Mouse (Mus musculus) spleen, postnatal 14 days (tissue): ENCODE results near the gene Meaf6.

Experiments used
- DNase-seq, 2 experiments: peaks; one replicate each; pipeline ENCODE4 v3.0.0; 2021 to 2022; ENCODE audit warnings: low spot score in 2 of 2

The Meaf6 gene

DNA sequence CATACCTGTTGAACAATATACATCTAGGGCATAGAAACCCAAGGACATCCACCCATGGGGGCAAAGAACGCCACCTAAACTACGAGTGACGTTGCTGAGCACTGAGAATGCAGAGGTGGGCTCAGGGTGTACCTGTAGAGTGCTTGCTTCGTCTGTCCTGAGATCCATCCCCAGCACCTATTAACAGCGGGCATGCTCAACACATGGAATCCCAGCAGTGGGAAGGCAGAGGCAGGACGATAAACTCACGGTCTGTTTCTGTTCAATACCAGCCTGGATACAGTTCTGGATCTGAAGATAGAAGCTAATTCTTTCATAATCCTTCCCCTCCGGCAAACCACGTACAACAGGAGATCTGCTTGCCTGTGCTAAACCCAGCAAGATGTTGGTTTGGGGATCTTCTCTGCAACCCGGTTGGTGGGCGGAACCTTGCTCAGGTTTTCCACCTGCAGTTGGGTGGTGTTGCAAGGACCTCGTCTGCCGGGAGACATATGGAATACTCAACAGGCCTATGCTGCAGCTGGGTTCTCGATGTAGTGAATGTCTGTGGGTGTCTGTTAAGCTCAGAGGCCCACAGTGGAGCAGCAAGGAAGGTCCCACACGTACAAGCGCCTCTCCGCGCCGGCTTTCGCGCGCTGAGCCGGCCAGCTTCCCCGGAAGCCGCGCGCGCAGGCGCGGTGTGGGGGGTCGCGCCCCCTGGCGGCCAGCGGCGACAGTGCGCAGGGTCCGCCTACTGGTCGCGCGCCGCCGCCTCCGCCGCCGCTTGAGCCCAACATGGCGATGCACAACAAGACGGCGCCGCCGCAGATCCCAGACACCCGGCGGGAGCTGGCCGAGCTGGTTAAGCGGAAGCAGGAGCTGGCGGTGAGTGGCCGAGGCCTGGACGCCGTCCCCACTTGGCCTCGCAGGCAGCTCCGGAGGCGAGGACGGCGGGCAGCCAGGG, at the start of gene Meaf6:
Gene Meaf6 (plus strand): TSS at position 732 of the 943 bp plus-strand sequence.
- peak; percentile 88 to 93 for DNase-seq

DNA sequence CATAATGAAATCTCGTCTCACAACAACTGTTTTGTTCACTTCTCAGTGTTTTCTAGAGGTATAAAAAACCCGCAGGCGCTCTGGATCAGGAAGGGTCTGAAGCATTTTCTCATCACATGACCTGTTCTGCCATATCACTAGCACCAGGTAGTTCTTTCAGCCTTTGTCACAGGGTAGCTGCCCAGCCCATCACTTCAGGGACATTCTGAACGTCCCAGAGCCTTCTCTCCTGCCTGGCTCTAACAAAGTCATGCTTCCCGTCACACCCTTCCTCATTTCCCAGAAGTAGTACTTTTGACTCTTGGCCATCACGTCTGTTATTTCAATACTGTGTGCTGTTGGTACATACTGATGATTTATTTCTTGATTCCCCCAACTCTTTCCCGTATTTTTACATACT, 40.5 kb upstream of the Meaf6 start:
- DNase-seq = no peak

- DNase-seq = no peak
Observed at GRCm38 (mm10) chr4:125055385-125055784, 29.5 kb upstream of the Meaf6 start.

DNA sequence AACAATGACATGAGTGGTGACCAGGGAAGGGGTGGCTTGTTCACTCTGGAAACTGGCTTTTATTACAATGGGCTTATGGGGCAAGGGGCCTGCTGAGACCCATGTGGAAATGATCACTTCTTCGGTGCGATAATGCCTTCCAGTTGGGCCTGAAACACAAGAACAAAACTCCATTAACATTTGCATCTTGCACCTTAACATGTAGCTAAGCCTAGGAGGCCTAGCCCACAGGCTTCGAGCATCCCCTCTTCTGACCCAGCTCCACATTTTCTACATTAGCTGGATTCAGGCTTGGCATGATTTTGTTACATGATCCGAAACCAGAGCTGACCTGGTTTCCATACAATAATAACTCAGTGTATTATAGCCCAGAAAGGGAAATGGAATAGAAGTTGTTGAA, 28.5 kb upstream of the Meaf6 start:
- no peak for DNase-seq

DNA sequence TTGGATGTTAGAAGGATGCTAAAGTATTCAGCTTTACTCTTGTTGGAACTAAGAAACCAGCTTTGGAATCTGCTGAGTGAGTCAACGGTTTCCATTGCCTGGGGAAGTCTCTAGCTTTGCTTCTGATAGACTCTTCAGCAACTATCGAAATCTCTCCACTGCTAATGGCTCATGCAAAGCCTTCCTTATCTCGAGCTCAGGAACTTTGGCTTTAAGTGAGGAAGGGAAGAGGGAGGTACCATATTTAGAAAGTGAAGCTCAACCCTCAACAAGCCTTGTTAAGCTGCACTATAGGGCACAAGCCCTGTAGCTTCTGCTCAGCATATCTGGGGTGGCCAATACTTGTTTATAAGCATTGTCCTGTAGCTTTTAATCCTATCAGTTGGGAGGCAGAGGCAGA, 27.7 kb upstream of the Meaf6 start:
- no peak for DNase-seq

GRCm38 (mm10) chr4:125058033-125058432, 26.9 kb upstream of the Meaf6 start:
- DNase-seq = no peak

DNA sequence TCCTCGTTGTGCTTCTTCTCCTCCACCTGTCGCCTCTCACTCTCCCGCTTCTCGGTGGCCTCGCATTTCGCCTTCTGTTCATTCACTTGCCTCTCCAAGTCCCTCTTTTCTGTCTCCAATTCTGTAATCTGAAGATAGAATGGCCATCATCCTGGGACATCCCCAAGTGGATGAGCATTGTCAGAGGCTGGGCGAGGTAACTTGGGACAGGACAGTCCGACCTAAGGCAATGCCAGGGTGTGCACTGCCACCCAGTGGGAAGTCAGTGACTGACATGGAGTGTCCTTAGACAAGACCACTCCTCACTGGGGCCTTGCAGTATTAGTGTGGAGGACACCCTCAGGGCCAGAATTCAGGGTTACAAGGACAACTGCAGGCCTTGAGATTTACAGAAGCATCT, 25.9 kb upstream of the Meaf6 start:
- DNase-seq = peak in 1 of 2 experiments; percentile 28

DNA sequence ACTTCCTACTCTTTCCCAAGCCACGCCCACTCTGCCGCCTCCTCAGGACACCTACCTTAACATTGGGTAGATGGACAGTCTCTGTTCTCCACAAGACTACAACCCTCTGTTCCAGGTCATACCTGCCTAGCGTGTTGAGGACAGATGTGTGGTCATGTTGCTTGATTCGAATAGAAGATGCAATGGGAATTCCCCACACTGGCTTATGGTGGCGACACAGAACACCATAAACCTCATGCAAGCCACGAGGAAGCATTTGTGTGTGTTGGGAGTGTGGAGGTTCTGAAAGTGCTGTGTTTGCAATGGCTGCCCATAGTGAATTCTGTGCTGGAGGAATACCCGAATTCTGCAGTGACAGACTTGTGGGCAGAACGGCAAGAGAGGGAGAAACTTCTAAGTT, 21.1 kb upstream of the Meaf6 start:
- no peak for DNase-seq

DNA sequence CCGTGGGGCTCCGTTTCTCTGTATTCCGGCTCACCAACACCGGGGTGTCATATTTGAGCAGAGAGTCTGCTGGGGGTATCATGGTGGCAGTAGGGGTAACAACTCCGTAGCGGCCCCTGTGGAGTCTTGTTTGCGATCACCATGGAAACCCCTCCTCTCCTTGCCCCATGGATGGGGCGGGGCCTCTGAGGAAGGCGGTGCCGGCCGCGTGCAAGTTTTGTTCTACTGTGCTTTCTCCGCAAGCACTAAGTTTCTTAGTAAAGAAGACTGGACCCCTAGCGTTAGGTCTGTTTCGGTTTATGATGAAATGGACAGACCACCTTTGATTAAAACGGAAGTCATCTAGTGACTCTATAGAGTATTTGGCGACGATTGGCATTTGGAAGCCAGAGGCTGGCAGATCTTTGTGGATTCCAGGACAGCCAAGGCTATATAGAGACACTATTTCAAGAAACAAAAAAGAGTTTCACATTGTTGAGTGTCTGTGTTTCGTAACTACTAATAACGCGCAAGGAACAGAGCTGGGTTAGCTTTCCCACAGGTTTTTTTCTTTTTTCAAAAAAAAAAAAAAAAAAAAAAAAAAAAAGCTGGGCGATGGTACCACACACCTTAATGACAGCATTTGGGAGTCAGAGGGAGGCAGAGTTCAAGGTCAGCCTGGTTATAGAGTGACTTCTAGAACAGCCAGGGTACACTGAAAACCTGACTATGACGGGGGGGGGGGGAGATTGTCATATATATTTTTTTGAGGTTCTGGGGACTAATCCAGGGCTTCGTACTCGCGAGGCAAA, 19.2 kb upstream of the Meaf6 start, which contains the start of gene Dnali1:
Gene Dnali1 (minus strand): TSS at position 187 of the 791 bp plus-strand sequence.
- peak in 1 of 2 experiments; percentile 43 for DNase-seq

DNA sequence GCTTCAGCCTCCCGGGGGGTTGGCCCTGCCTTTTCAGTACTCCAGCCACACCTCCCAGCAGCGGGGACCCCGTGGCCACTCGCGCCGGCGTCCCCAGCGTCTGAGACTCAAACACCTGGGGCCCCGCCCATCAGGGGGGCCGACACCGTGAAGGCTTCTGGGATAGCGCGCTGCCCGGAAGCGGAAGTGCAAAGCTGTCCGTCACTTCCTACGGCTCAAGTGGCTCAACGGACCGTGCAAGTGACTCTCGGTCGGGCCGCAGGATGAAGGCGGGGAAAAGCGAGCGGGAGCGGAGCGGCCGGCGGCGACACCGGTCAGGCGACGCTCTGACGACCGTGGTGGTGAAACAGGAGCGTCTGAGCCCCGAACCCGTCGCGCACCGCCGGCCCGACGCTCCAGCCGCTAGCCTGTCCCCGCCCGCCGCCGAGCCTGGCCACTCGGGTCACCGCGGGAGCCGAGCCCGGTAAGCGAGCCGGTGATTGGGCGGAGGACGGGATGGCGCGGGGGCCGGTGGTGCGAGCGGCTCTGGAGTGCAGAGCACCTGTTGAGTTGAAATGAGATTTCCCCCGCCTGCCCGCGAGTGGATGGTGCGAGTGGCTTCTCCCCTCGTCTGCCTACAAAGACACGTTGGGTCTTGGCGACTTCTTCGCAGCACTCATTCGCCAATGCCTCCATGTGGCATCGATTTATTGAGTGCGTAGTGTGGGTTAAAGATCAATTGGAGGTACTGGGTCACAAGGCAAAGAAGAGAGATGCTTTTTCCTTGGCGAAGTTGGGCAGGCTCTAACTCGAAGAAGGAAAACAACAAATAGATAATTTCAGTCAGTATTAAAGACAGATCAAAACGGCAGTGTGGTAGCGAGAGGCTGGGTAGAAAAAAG, 18.2 kb upstream of the Meaf6 start, which contains the start of gene Snip1:
Gene Snip1 (plus strand): TSS at position 183 of the 881 bp plus-strand sequence.
- DNase-seq = peak; percentile 85 to 90

- no peak for DNase-seq
Observed at GRCm38 (mm10) chr4:125077700-125078099, 7.2 kb upstream of the Meaf6 start.

DNA sequence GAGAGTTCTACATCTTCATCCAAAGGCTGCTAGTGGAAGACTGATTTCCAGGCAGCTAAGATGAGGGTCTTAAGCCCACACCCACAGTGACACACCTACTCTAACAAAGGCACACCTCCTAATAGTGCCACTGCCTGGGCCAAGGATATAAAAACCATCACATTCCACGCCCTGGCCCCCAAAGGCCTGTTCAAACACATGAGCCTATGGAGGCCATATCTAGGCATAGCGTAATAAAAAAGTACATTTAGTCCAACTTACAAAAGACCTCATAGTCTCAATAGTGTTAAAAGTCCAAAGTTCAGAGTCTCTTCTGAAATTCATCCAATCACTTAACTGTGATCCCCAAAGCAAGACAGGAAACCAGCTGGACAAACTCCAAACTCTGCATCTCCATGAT, 6.2 kb upstream of the Meaf6 start:
- no peak for DNase-seq

DNA sequence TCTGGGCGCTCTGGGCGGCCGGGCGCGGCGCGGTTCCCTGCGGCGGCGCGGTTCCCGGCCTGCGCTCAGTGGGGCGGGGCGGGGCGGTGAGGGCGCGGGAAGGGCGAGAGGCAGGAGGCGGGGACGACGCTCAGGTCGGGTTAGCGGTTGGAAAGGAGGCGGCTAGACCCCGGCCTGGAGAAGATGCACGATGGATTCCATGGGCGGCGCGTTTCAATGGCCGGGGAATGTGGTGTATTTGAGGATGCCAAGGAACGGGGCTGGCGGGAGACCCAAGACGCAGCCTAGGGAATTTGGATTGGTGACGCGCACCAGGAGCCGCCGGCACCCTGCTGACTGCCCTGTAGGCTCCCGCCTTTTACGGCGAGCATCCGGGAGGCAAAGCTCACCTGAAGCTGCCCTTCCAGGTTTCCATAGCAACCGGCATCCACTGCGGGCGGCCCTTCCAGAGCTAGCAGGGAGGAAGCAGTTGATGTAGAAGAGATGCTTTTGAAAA, 460 bp downstream of the Meaf6 start:
- DNase-seq = peak in 1 of 2 experiments; percentile 64

DNA sequence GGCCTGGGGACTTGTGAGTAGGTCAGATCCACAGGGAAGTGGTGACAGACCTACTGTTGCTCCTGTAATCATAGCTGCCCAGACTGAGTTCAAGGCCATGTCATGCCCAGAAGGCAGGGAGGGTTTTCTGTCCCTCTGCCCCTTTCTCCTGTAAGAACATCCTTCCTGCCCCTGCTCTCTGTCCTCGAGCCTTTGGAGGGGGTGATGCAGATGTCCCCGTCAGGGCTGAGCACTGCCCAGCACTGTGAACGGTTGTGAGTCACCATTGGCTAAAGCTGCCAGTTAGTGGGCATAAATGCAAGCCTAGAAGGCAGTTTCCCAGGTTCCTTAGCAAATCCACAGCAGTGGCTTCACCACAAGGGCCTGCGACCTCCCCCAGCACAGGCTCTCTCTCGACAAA, 8.1 kb downstream of the Meaf6 start:
- no peak for DNase-seq

- DNase-seq = no peak
Observed at GRCm38 (mm10) chr4:125096066-125096465, 11.1 kb downstream of the Meaf6 start.

- no peak for DNase-seq
Observed at GRCm38 (mm10) chr4:125097412-125097811, 12.5 kb downstream of the Meaf6 start.

DNA sequence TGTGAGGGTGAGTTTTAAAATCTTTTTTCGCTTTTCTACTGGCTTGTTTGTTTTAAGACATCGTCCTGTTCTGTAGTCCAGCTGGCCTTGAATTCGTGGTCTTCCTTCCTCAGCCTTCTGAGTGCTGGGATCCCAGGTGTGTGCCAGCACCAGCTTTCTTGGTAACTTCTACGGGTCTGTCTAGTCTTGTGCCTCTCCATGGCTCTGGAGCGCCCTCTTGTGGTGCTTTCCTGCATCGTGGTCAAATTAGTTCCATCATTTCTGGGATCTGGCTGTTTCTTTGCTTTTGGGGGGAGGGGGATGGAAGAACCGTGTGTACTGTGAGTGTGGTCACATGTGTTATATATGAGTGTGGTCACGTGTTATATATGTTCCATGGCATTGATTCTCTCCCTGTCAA, 14.5 kb downstream of the Meaf6 start:
- peak; percentile 64 to 81 for DNase-seq

DNA sequence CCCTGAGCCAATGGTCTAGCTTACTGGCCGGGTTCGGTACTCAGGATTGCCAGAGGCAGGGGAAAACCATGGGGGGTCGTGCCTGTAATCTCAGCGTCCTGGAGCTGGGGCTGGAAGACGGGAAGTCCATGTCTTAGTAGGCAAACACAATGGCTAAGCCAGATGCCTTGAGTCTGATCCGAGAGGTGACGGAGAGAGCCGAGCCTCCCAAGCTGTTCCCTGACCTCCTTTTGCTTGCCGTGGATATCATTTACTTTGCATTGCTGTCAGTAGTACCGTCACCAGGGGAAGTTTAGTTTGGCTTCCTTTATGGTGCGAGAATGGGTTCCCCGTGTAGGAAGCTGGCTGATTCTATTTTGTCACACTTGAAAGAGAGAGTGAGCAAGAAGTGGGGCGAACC, 16.4 kb downstream of the Meaf6 start:
- no peak for DNase-seq

DNA sequence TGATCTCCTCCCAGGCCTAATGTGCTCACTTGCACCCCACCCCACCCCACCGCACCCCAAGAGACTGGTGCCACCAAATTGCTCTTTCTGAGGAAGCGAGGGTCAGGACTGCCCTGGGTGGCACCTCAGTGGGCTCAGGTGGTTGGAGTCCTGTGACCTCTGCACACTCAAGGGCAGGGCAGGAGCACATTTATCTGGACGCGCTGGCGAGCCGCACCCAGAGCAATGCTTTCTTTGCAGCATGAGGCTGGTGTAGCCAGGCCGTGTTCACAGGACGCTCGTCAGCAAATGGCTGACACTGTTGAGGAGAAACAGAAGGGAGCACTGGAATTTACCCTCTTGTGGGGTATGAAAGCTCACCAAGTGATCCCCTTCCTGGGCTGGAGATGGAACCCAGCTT, 20.4 kb downstream of the Meaf6 start:
- DNase-seq = no peak

DNA sequence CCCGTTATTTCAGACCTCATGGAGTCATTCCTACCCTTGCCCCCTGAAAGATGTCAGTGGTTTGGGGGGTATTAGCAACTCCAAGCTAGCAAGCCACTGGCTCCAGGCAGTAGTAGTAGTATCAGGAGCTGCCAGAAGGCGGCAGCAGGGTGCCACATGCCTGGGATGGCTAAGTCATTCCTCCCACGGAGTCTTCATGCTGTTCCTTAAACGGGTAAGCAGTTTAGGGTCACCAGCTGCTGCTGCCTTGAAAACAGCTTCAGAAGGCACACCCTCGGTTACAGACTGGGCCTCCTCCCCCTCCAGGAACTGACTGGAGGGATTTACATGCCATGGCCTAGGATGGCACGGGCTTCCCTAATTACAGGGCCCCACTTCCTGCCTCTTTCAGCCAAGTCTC, 29.7 kb downstream of the Meaf6 start:
- peak; percentile 65 to 80 for DNase-seq

GRCm38 (mm10) chr4:125115081-125115480, 30.1 kb downstream of the Meaf6 start:
- no peak for DNase-seq
